Mouse (Mus musculus): ENCODE measurements around the gene Mzt1.
A peak's percentile ranks its signal among the peaks of the same experiment; 100 is the strongest.
"Not testable (repeated sequence)": the region's sequence is repeated elsewhere in the genome, so short reads cannot be mapped to it uniquely, and the experiment has no call there.

The Mzt1 gene

GRCm38 (mm10) chr14:99046031-99046781, at the start of gene Mzt1, which contains the start of gene Bora:
Gene Mzt1, minus strand, starts transcription at chr14:99046134.
Gene Bora, plus strand, starts transcription at chr14:99046222.
- peak; percentile 94 for DNase-seq

- no peak for DNase-seq
These were observed 43.0 kb upstream of the Mzt1 start for GRCm38 (mm10) chr14:99088947-99089346.

- no peak for DNase-seq
These were observed 25.2 kb upstream of the Mzt1 start for GRCm38 (mm10) chr14:99071146-99071545.

- DNase-seq, result no peak
These were observed 17.2 kb upstream of the Mzt1 start for GRCm38 (mm10) chr14:99063091-99063490.

- DNase-seq, result no peak
These were observed 14.7 kb upstream of the Mzt1 start for GRCm38 (mm10) chr14:99060616-99061015.

- no peak for DNase-seq
These were observed 13.1 kb upstream of the Mzt1 start for GRCm38 (mm10) chr14:99058959-99059586.

- DNase-seq, result peak; percentile 14
These were observed 848 bp upstream of the Mzt1 start for GRCm38 (mm10) chr14:99046782-99047181.

- DNase-seq, result no peak
These were observed 430 bp downstream of the Mzt1 start for GRCm38 (mm10) chr14:99045378-99046030.

GRCm38 (mm10) chr14:99044718-99045117, 1.2 kb downstream of the Mzt1 start:
- DNase-seq, result no peak

- DNase-seq, result no peak
These were observed 1.8 kb downstream of the Mzt1 start for GRCm38 (mm10) chr14:99044096-99044495.

- DNase-seq, result no peak
These were observed 2.4 kb downstream of the Mzt1 start for GRCm38 (mm10) chr14:99043499-99043898.

- no peak for DNase-seq
These were observed 4.5 kb downstream of the Mzt1 start for GRCm38 (mm10) chr14:99041416-99041815.

GRCm38 (mm10) chr14:99039308-99039707, 6.6 kb downstream of the Mzt1 start:
- DNase-seq, result not testable (repeated sequence)

- DNase-seq, result no peak
These were observed 8.2 kb downstream of the Mzt1 start for GRCm38 (mm10) chr14:99037703-99038102.

- DNase-seq, result no peak
These were observed 9.9 kb downstream of the Mzt1 start for GRCm38 (mm10) chr14:99036039-99036438.

GRCm38 (mm10) chr14:99034851-99035250, 11.1 kb downstream of the Mzt1 start:
- not testable (repeated sequence) for DNase-seq

- no peak for DNase-seq
These were observed 13.3 kb downstream of the Mzt1 start for GRCm38 (mm10) chr14:99032596-99032995.

GRCm38 (mm10) chr14:99031337-99031873, 14.5 kb downstream of the Mzt1 start:
- no peak for DNase-seq

- no peak for DNase-seq
These were observed 15.9 kb downstream of the Mzt1 start for GRCm38 (mm10) chr14:99029987-99030386.

GRCm38 (mm10) chr14:99022346-99023086, 23.4 kb downstream of the Mzt1 start:
- peak; percentile 12 for DNase-seq

GRCm38 (mm10) chr14:99019136-99019808, 26.7 kb downstream of the Mzt1 start:
- DNase-seq, result no peak

- no peak for DNase-seq
These were observed 27.2 kb downstream of the Mzt1 start for GRCm38 (mm10) chr14:99018691-99019090.

All from kidney, adult 9 months (tissue).